Mouse (Mus musculus): ENCODE data around the gene Tet2.

GRCm38 (mm10) chr3:133428003-133428402 lies 116.9 kb downstream of the Tet2 start:
- TF ChIP-seq CTCF (IDR thresholded peaks at IDR 0.05) (no peak), POLR2A (IDR thresholded peaks at IDR 0.05; ENCODE audit: insufficient read depth, low read depth, low read length) (no peak), EP300 (IDR thresholded peaks at IDR 0.05; ENCODE audit: insufficient read depth, low read depth, low read length) (no peak)

All from heart, adult 2 months (tissue).